Mouse (Mus musculus): Measurements from ENCODE around the gene Cttnbp2nl. TPM values are rescaled to one million over a fixed set of nuclear protein-coding genes. Genes with fewer than 3 reads are reported as not detected.

Gene Cttnbp2nl
- polyA plus RNA-seq, 1 experiment from 2014 or later, result 21.9 TPM

- H3K4me3 ChIP-seq (replicated peaks), result no peak overlapping the region
- 0 out of 2 replicates have a peak overlapping the region, but pooled peaks have one; percentile 32 for H3K27ac ChIP-seq
- 75% methylated on average over 10 of the region's 10 CpGs for WGBS
- peaks cover 13% of the 10 kb centered on the region for H3K4me1 ChIP-seq (replicated peaks)
- no peak overlapping the region for H3K4me2 ChIP-seq (replicated peaks)
- ATAC-seq, result no peak
- H3K27me3 ChIP-seq (replicated peaks), result no peaks in the 10 kb centered on the region
- no peak overlapping the region for H3K9ac ChIP-seq
- no peaks in the 10 kb centered on the region for H3K36me3 ChIP-seq
- H3K9me3 ChIP-seq, result no peaks in the 10 kb centered on the region
These were observed 29.5 kb downstream of the Cttnbp2nl start for GRCm38 (mm10) chr3:105023371-105024005.

GRCm38 (mm10) chr3:105019826-105020692, 32.9 kb downstream of the Cttnbp2nl start:
- Histone ChIP-seq H3K27me3 (replicated peaks) (no peaks in the 10 kb centered on the region), H3K4me2 (replicated peaks) (no peak overlapping the region), H3K4me3 (replicated peaks) (no peak overlapping the region), H3K4me1 (replicated peaks) (peaks cover 13% of the 10 kb centered on the region), H3K9me3 (no peaks in the 10 kb centered on the region), H3K27ac (0 out of 2 replicates have a peak overlapping the region, but pooled peaks have one; percentile 23), H3K9ac (no peak overlapping the region), H3K36me3 (no peaks in the 10 kb centered on the region)
- ATAC-seq, result peak; percentile 63
- 26% methylated on average over 12 of the region's 12 CpGs for WGBS

GRCm38 (mm10) chr3:105018783-105019105, 34.2 kb downstream of the Cttnbp2nl start:
- 0 out of 2 replicates have a peak overlapping the region, but pooled peaks have one; percentile 30 for H3K27ac ChIP-seq
- no peaks in the 10 kb centered on the region for H3K36me3 ChIP-seq
- 82% methylated on average over 6 of the region's 6 CpGs for WGBS
- no peak overlapping the region for H3K4me2 ChIP-seq (replicated peaks)
- no peak for ATAC-seq
- H3K4me3 ChIP-seq (replicated peaks), result no peak overlapping the region
- H3K9ac ChIP-seq, result no peak overlapping the region
- H3K27me3 ChIP-seq (replicated peaks), result no peaks in the 10 kb centered on the region
- H3K9me3 ChIP-seq, result no peaks in the 10 kb centered on the region
- peaks cover 10% of the 10 kb centered on the region for H3K4me1 ChIP-seq (replicated peaks)

GRCm38 (mm10) chr3:105018085-105018782, 34.7 kb downstream of the Cttnbp2nl start:
- ATAC-seq, result no peak
- H3K36me3 ChIP-seq, result no peaks in the 10 kb centered on the region
- 0 out of 2 replicates have a peak overlapping the region, but pooled peaks have one; percentile 30 for H3K27ac ChIP-seq
- H3K4me2 ChIP-seq (replicated peaks), result no peak overlapping the region
- H3K27me3 ChIP-seq (replicated peaks), result no peaks in the 10 kb centered on the region
- no peak overlapping the region for H3K4me3 ChIP-seq (replicated peaks)
- H3K9ac ChIP-seq, result no peak overlapping the region
- WGBS, result 79% methylated on average over 10 of the region's 10 CpGs
- H3K9me3 ChIP-seq, result no peaks in the 10 kb centered on the region
- H3K4me1 ChIP-seq (replicated peaks), result peaks cover 10% of the 10 kb centered on the region

- no peak for ATAC-seq
- Histone ChIP-seq H3K27ac (no peak overlapping the region), H3K4me2 (replicated peaks) (no peak overlapping the region), H3K4me1 (replicated peaks) (peaks cover 10% of the 10 kb centered on the region), H3K9ac (no peak overlapping the region), H3K27me3 (replicated peaks) (no peaks in the 10 kb centered on the region), H3K4me3 (replicated peaks) (no peak overlapping the region), H3K36me3 (no peaks in the 10 kb centered on the region), H3K9me3 (no peaks in the 10 kb centered on the region)
- WGBS, result 81% methylated on average over 8 of the region's 8 CpGs
These were observed 35.6 kb downstream of the Cttnbp2nl start for GRCm38 (mm10) chr3:105017314-105017713.

GRCm38 (mm10) chr3:105016204-105016603, 36.7 kb downstream of the Cttnbp2nl start:
- WGBS, result 62% methylated on average over 7 of the region's 7 CpGs
- peaks cover 3% of the 10 kb centered on the region for H3K36me3 ChIP-seq
- peaks cover 10% of the 10 kb centered on the region; the same call in 1 of the 2 replicates for H3K4me1 ChIP-seq (replicated peaks)
- no peak overlapping the region for H3K4me3 ChIP-seq (replicated peaks)
- H3K9ac ChIP-seq, result no peak overlapping the region
- H3K27me3 ChIP-seq (replicated peaks), result no peaks in the 10 kb centered on the region
- H3K9me3 ChIP-seq, result no peaks in the 10 kb centered on the region
- H3K27ac ChIP-seq, result no peak overlapping the region
- no peak for ATAC-seq
- no peak overlapping the region for H3K4me2 ChIP-seq (replicated peaks)

GRCm38 (mm10) chr3:105014908-105015307, 38.0 kb downstream of the Cttnbp2nl start:
- ATAC-seq, result no peak
- H3K4me3 ChIP-seq (replicated peaks), result no peak overlapping the region
- no peak overlapping the region for H3K9ac ChIP-seq
- WGBS, result 56% methylated on average over 2 of the region's 2 CpGs
- H3K9me3 ChIP-seq, result no peaks in the 10 kb centered on the region
- H3K27me3 ChIP-seq (replicated peaks), result no peaks in the 10 kb centered on the region
- peaks cover 10% of the 10 kb centered on the region for H3K36me3 ChIP-seq
- no peak overlapping the region for H3K4me2 ChIP-seq (replicated peaks)
- no peak overlapping the region for H3K27ac ChIP-seq
- H3K4me1 ChIP-seq (replicated peaks), result peaks cover 7% of the 10 kb centered on the region; the same call in 1 of the 2 replicates

GRCm38 (mm10) chr3:105012696-105013313, 40.1 kb downstream of the Cttnbp2nl start:
- Histone ChIP-seq H3K27ac (no peak overlapping the region), H3K4me1 (replicated peaks) (no peaks in the 10 kb centered on the region), H3K9me3 (no peaks in the 10 kb centered on the region), H3K4me3 (replicated peaks) (no peak overlapping the region), H3K9ac (no peak overlapping the region), H3K4me2 (replicated peaks) (no peak overlapping the region), H3K36me3 (peaks cover 10% of the 10 kb centered on the region), H3K27me3 (replicated peaks) (no peaks in the 10 kb centered on the region)
- 89% methylated on average over 7 of the region's 7 CpGs for WGBS
- no peak for ATAC-seq

GRCm38 (mm10) chr3:105011883-105012282, 41.1 kb downstream of the Cttnbp2nl start:
- H3K4me2 ChIP-seq (replicated peaks), result no peak overlapping the region
- ATAC-seq, result no peak
- no peaks in the 10 kb centered on the region for H3K9me3 ChIP-seq
- H3K27ac ChIP-seq, result no peak overlapping the region
- peaks cover 10% of the 10 kb centered on the region for H3K36me3 ChIP-seq
- 70% methylated on average over 5 of the region's 5 CpGs for WGBS
- H3K4me3 ChIP-seq (replicated peaks), result no peak overlapping the region
- H3K27me3 ChIP-seq (replicated peaks), result no peaks in the 10 kb centered on the region
- H3K4me1 ChIP-seq (replicated peaks), result no peaks in the 10 kb centered on the region
- no peak overlapping the region for H3K9ac ChIP-seq

GRCm38 (mm10) chr3:105010681-105011339, 42.1 kb downstream of the Cttnbp2nl start:
- ATAC-seq, result no peak
- Histone ChIP-seq H3K9me3 (no peaks in the 10 kb centered on the region), H3K4me2 (replicated peaks) (no peak overlapping the region), H3K4me3 (replicated peaks) (no peak overlapping the region), H3K9ac (no peak overlapping the region), H3K27ac (no peak overlapping the region), H3K36me3 (peaks cover 16% of the 10 kb centered on the region), H3K27me3 (replicated peaks) (no peaks in the 10 kb centered on the region), H3K4me1 (replicated peaks) (no peaks in the 10 kb centered on the region)
- WGBS, result 85% methylated on average over 11 of the region's 11 CpGs

GRCm38 (mm10) chr3:105008070-105008469, 44.9 kb downstream of the Cttnbp2nl start:
- no peaks in the 10 kb centered on the region for H3K4me1 ChIP-seq (replicated peaks)
- no peak overlapping the region for H3K27ac ChIP-seq
- peaks cover 28% of the 10 kb centered on the region for H3K36me3 ChIP-seq
- 61% methylated on average over 9 of the region's 9 CpGs for WGBS
- no peak overlapping the region for H3K4me2 ChIP-seq (replicated peaks)
- H3K4me3 ChIP-seq (replicated peaks), result no peak overlapping the region
- no peaks in the 10 kb centered on the region for H3K9me3 ChIP-seq
- H3K9ac ChIP-seq, result no peak overlapping the region
- no peak for ATAC-seq
- H3K27me3 ChIP-seq (replicated peaks), result no peaks in the 10 kb centered on the region
